Mouse (Mus musculus) Muller cell, postnatal 12 days (primary cell): Measurements from ENCODE around the gene Med16.

Source experiments
- DNase-seq: peaks from one replicate; pipeline ENCODE4 v3.0.0-alpha.2; 2015; ENCODE audit errors: inconsistent ontology term

Med16 gene

DNA sequence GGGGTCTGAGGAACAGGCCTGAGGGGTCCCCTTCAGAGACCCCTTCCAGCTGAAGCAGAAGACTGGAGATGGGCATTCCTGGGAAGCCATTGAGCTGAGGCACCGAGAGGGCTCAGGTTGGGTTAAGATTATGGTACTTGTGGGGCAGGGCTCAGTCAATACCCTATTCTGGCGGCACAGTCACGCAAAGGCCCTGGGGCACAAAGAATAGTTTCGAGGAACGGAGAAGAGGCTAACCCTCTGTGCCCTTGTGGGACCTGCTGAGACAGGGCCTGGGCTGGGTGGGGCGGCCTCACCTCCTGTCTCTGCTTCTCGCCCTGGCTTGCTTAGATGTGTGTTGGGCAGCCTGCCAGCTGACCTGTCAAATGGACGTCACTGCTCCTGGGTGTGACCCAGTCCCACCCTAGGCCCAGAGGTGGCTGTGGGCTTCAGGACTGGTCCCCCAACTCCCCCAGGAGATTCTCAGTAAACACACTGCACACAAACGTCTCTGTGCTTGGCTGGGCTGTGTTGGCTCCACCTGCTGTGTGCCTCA lies 24.5 kb upstream of the Med16 start:
- DNase-seq, result no peak

DNA sequence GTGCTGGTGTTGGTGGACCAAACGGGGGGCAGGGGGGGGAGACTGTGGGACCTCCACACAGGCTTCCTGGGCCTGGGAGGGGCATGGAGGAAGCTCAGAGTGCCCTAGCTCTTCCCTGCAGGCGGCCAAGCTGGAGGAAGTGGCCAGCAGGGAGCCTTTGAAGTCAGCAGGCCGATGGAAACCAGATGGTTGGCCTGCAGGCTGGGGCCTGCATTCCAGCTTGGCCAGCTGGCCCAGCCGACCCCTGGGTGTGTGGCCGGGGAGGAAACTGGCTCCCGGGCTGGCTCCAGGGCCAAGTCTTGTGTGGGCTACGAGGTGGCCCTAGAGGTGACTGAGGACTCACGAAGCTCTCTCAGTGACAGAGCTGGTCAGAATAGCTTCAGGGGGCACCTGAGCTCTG lies 24.0 kb upstream of the Med16 start:
- DNase-seq, result peak; percentile 91

DNA sequence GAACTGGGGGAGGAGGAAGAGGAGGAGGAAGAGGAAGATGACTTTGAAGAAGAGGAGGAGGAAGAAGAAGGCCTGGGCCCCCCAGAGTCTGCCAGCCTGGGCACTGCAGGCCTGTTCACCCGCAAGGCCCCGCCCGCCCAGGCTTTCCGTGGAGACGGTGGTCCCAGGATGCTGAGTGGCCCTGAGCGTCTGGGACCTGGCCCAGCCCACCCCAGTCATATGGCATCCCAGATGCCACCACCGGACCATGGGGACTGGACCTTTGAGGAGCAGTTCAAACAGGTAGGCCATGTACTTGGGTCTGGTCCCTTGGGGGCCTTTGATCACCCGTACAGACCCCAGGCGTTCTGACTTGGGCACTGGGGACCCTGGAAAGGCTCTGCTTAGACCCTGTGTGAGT lies 23.1 kb upstream of the Med16 start:
- DNase-seq, result no peak

DNA sequence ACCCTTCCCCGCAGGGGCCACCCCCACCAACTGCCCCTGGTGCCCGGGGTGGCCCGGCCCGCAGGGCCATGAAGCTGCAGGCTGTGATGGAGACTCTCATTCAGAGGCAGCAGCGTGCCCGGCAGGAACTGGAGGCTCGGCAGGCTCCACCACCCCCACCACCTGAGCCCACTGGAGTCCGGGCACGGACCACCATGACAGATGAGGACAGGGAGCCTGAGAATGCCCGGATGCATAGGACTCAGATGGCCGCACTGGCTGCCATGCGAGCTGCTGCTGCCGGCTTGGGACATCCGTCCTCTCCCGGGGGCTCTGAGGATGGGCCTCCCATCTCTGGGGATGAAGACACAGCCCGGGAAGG lies 22.1 kb upstream of the Med16 start:
- DNase-seq, result no peak

DNA sequence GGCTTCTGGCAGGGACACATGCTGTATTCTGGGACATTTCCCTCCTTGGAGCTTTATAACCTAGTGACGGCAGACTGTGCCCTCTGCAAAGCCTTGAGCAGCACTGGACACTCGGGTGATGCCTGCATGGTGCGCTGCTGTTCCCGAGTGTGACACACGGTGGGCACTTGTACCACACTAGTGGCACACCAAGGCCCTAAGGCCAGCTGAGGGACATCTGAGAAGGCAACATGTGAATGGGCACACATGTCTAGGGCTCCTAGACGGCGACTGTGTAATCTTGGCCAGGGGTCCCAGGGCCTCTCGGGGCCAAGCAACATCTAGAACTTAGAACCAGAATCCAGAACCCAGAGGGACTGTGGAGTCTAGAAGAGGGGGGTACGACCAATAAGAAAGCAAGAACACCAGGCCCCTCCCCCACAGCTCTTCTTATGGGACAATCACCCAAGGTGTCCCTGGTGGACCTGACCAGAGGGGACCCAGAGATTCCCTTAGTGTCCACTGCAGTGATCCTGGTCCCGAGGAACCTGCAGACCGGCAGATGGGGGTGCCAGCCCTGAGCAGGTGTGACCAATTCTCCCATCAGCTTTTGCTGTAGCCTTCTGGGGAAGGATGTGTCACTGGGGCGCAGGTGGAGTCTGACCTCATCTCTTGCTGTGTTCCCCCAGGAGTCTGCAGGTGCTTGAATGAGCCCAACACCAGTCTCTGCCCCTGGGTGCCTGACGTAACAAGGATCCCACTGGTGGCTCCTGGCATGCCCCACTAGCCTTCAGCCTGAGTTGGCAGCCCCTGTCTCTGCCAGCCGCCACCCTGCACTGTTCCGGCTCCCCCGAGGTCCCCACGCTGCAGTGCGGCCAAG lies 21.5 kb upstream of the Med16 start:
- no peak for DNase-seq

DNA sequence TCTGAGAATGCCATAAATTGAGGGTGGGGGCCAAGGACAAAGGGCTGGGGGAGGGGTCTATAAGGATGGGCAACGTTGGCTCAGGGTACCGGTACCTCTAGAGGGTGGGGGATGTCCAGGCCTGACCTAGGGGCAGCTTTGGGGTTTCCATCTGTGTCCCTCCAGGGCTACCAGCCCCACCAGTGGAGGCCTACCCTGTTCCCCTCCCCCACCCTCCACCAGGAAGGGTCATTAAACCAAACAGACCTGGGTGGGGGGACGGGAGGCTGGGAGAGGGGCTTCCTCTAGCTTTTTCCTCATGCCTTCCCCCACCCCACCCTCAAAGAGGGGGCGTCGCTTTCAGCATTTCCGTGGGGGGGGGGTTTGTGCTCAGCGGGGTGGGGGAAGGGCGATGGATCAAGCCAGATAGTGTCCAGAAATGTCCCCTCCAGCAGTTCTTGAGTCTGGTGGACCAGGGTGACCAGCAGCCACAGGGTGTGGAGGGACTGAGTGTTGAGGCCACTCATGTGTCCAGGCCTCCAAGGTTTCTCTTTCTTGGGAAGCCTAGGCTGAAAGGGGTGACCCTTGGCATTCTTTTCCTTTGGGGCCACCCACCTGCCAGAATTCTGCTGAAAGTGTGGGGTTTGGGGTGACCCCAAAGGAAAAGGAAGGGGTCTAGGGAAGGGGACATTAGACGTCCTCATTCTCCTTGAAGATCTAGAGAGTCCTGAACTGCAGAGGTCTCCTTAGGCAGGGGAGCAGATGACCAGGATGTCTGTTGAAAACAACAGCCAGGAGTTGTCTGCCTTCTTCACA lies 20.4 kb upstream of the Med16 start:
- no peak for DNase-seq

DNA sequence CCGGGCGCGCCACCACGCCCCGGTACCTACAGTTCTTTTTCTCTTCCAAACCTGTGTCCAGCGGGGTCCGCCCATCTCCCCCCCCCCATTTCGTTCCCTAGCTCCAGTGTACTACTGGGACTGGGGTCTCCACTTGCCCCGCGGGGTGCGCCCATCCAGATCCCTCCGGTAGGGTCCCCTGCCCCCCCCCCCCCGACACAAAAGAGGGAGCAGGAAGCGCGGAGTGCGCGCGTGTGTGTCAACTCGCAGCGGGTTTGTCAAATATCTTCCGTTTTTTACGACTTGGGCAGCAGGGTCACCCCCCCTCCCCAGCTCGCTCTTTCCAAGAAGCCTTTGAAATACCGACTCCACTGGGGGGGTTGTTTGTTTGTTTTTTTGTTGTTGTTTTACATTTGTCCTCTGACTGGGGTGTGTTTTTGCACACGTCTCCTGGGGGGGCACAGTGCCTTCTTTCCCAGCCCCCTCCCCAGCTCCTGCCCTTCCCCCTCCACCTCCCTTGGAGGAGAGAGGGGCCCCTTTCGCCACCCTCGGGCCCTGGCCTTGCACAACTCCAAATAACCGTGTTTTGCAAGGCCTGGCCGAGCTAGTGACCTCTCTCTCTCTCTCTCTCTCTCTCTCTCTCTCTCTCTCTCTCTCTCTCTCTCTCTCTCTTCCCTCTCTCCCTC lies 19.4 kb upstream of the Med16 start:
- DNase-seq, result peak; percentile 37

DNA sequence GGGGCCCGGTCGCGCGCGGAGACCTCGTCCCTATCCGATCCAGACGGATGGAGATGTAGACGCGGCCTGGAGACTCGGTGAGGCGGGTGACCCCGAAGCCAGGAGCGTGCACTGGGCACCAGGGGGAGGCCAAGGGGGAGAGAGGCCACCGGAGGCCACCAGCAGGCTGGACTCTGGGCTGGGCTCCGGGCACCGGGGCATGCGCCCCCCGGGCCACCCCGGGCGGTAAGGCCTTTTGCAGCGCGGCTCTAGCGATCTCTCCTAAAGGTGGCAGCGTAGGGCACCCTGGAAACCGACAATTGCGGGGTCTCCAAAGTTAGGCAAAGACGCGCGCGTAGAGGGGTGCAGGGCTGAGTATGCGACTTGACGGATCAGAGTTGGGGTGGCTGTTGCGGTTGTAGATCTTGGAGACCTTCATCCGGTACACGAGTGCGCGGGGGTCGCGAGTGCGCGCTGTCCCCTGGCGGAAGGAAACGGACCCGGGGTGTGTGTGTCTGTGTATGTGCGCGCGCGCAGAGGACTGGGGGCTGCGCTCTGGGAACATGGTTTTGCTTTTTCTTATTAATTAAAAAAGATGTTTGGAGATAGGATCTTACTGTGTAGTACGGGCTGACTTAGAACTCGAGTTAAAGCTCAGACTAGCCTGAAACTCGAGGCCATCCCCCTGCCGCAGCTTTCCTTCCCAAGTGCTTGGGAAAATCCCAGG lies 18.8 kb upstream of the Med16 start:
- no peak for DNase-seq

DNA sequence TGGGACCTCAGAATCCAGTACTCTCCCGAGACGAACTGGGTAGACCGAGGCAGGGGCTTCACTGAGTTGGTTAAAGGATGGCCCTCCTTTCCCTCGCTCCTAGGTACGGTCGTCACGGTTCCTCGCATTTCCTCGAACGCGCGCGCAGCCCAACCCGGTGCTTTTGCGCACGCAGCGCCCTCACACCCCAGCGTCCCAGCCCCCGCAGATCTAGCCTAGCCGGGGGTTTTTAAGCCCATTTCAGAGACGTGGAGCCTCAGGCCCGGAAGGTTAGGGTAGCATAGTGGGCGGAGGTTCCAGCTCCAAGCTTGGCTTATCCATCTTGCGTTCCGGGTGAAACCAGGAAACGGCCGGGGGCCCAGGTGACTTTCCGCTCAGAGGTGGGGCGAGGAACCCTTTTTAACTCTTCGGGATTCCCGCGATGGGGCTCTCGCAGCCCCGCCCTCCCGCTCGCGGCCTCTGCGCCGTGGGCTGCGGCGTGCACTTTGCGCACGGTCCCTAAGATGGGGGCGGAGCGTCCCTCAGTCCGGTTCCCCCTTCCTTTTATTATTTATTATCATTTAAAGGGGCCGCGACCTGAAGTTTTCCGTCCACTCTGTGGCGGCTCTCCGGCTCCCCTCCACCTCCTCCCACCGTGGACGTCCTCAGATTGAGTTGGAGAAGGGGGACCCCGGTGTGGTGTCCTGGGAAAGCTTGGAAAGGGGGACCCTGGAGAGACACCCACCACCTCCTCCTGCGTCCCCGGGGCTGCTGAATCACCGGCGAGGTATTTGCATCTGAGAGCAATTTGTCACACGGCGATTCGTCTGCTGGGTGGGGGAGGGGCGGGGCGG lies 18.0 kb upstream of the Med16 start, which contains the start of gene Arid3a:
Gene Arid3a, plus strand, starts transcription at position 553 of the 833 bp plus-strand sequence.
- peak; percentile 95 for DNase-seq

DNA sequence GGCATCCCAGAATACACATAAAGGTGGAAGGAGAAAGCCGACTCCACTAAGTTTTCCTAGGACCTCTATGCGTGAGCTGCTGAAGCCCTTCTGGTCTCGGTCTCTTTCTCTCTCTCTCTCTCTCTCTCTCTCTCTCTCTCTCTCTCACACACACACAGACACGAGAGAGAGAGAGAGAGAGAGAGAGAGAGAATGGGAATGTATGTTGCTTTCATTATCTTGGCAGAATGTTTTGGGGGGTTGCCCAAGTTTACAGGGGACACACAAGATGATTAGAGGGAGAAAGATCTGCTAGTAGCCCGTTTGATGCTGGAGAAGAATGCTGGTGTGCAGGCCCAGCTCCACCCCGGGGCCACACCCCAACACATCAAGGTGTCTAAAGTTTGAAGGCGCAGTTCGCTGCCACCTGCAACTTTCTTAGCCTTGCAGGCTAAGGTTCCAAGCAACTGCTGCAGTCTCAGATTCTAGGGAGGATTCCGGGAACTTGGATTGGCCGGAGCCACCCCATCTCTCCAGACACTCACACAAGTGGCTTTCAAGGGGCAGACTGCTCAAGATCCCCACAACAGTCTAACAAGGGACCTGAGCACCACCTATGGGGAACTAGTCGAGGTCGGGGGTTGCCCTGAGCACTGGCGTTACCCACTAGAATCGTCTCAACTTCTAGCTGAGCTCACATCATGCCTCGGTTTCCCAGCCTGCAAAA lies 17.2 kb upstream of the Med16 start:
- DNase-seq, result peak; percentile 68

DNA sequence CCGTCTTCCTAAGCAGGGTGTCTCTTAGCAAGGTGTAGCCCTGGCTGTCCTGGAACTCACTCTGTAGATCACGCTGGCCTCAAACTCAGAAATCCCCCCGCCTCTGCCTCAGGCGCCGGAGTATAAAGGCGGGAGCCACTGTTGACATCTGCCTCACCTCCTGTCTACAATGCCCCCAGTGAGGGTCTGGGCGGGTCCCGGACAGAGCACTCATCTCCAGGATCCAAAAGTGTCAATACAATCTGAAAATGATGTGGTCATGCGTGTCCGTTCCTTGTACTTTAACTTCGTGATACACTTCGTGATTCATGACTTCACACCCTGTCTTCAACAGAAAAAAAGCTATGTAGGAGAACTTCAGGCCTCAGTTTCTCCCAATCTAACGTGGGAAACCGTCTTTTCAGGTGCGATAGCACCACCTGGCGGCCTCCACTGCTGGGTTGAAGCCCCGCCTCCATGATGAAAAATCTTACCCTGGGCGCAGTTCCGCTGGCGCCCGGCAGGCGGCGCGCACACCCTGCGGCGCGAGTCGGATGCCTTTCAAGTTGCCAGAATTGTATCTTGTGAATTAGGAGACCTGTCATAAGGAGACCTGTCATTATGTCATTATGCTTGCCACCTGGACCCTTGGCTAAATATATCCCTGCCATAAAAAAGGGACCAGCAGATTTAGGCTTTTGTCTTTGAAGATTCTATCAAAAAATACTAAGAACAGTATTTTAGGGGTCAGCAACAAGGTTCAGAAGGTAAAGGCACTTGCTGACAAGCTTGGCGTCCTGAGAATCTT lies 16.5 kb upstream of the Med16 start:
- DNase-seq, result peak; percentile 90

DNA sequence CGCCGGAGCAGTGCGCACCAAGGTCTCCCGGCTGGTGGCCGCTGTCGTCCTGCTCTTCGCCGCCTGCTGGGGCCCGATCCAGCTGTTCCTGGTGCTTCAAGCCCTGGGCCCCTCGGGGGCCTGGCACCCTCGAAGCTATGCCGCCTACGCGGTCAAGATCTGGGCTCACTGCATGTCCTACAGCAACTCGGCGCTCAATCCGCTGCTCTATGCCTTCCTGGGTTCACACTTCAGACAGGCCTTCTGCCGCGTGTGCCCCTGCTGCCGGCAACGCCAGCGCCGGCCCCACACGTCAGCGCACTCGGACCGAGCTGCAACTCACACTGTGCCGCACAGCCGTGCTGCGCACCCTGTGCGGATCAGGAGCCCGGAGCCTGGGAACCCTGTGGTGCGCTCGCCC lies 12.8 kb upstream of the Med16 start:
- no peak for DNase-seq

DNA sequence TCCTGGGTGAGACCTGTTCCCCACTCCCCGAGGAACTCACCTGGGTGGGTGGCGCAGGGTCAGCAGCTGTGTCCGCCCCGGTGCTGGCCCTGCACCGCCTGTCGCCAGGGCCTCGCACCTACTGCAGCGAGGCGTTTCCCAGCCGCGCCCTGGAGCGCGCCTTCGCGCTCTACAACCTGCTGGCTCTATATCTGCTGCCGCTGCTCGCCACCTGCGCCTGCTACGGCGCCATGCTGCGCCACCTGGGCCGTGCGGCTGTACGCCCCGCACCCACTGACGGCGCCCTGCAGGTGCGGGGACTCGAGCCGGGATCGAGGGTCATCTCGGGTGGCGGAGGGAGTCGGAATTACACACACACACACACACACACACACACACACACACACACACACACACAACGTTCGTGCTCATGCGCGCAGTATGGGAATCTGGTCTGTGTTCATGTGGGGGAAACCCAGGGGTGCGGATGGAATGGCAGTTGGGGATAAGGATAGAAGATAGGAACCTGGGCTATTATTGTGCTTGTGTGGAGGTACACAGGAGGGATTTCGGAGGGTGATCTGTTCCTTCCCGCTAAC lies 12.3 kb upstream of the Med16 start, which contains the start of gene R3hdm4:
Gene R3hdm4, minus strand, starts transcription at position 251 of the 578 bp plus-strand sequence.
- DNase-seq, result no peak

DNA sequence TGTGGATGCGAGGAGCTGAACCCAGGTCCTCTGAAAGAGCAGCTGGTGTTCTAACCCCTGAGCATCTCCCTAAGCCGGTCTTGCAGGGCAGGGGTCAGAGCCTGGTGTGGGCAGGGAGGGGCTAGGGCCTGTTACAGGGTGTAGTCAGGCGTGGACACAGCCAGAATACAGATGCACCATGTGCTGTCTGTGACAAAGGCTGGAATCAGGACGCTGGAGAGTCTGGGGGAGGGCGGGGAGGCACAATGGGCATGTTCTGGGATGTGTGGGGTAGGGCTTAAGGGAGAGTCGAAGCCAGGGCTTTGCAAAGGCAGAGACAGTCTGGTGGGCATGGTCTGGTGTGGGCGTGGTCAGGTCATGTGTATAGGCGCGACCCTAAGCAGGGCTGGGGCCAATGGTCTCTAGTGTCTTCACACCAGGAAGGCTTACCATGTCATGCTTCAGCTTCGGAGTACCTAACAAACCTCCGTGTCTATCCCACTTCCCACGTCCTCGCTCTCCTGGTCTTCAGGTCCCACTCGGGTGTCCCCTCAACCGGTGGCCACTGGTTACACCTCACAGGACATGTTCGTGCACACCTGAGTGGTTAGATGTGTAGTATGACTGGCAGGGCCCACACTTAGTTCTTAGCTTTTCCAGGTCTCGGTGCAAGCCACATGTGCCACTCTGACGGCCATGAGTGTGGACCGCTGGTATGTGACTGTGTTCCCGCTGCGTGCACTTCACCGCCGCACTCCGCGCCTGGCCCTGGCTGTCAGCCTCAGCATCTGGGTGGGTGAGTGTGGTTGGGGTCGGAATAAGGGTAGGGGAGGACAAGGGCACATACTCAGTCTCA lies 11.6 kb upstream of the Med16 start:
- no peak for DNase-seq

DNA sequence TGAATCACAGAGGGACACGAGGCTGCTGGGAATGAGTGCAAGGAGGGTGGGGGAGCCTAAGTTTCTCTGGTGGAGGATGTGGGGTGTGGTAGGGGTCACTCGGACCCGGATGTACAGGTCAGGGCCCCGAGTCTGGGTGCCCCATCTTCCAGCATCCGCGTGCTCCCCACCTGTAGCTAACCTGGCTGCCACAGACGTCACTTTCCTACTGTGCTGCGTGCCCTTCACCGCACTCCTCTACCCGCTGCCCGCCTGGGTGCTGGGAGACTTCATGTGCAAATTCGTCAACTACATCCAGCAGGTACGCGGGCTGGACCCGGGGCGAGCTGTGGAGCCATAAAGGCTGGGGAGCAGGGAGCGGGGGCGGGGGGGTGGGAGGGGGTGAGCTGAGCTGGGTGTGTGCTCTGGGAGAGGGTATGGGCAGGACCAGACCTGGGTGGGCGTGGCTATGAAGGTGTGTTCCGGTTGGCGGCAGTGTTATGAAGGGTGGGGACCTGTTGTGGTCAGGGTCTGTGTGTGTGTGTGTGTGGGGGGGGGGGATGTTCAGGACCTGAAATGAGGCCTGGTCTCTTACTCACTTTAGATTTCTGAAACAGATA lies 10.6 kb upstream of the Med16 start:
- no peak for DNase-seq

DNA sequence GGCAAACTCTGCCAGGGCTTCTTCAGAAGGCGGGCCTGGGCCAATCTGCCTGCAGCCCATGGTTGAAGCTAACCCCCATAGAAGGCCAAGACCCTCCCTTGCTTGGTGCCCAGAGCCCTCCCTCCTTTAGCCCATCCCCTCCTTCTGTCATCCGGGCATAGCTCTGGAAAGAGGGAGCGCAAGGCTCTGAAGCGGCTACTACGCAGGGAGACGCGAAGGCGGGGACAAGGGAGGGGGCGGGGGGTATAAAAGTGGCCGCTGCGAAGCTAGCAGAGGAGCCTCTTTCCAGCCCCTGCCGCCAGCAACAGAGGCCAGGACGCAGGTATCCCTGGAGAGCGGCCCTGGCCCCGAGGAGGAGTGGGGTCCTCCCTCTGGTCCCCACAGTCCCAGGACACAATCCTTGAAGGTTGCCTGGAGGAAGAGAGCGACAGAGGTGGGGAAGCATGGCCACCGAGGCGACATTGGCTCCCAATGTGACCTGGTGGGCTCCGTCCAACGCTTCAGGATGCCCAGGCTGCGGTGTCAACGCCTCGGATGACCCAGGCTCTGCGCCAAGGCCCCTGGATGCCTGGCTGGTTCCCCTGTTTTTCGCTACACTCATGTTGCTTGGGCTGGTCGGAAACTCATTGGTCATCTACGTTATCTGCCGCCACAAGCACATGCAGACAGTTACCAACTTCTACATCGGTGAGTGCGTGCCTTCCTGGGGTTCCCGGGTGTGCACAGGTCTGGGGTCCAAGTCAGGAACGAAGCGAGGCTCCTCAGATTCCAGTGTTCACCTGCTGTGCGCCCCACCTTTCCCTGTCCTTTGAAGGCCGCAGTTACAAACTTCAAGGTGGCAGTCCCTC lies 9.7 kb upstream of the Med16 start:
- no peak for DNase-seq
